Mouse (Mus musculus) small intestine, adult 2 months (tissue): ENCODE measurements around the gene Wt1. TPM values are rescaled to one million over a fixed set of nuclear protein-coding genes. Genes with fewer than 3 reads are reported as not detected.

Experiments
- H3K27ac ChIP-seq: fragments of 200-500 bp; 2 replicates; pipeline ENCODE4 v1.5.1; 2012; ENCODE audit warnings: low read depth, low read length, control low read depth, inconsistent platforms; ENCODE audit not compliant: insufficient read depth
- H3K27me3 ChIP-seq: fragments of 200-500 bp; 2 replicates; pipeline ENCODE4 v1.6.1; 2012; ENCODE audit warnings: mild to moderate bottlenecking, moderate library complexity, low read length, inconsistent platforms; ENCODE audit not compliant: control insufficient read depth, insufficient read depth
- H3K36me3 ChIP-seq: fragments of 200-500 bp; 2 replicates; pipeline ENCODE4 v1.6.1; 2012; ENCODE audit warnings: mild to moderate bottlenecking, low read length, control low read depth, inconsistent platforms; ENCODE audit not compliant: control insufficient read depth, insufficient read depth
- H3K4me1 ChIP-seq: fragments of 200-500 bp; 2 replicates; pipeline ENCODE4 v1.6.1; 2012; ENCODE audit warnings: low read length, inconsistent platforms, mixed read lengths; ENCODE audit not compliant: control insufficient read depth, insufficient read depth, insufficient read length
- H3K4me3 ChIP-seq: fragments of 200-500 bp; 2 replicates; pipeline ENCODE4 v1.5.1; 2012; ENCODE audit warnings: low read depth, mild to moderate bottlenecking, control low read depth, inconsistent platforms, low read length, moderate library complexity
- CTCF ChIP-seq: fragments of 200-500 bp; IDR thresholded peaks from 2 replicates; pipeline ENCODE4 v1.5.1; 2012; ENCODE audit warnings: low read depth, mild to moderate bottlenecking, control low read depth, inconsistent platforms, low read length, moderate library complexity, mixed read lengths; ENCODE audit not compliant: insufficient replicate concordance, insufficient read length; ENCODE audit errors: extremely low read depth
- POLR2A ChIP-seq: fragments of 200-500 bp; IDR thresholded peaks from 2 replicates; pipeline ENCODE4 v1.6.1; 2012; ENCODE audit warnings: low read depth, mild to moderate bottlenecking, control low read depth, inconsistent platforms, low read length, moderate library complexity
- WGBS: fragments of 180-500 bp; shearing (Covaris S2); methylation state at CpG from one replicate; pipeline ENCODE4 v1.1.7; 2018; 5-methylcytosine and 5-hydroxymethylcytosine counted together
- polyA plus RNA-seq: library from polyadenylated mRNA; depleted of rRNA; stranded (reverse); fragments of >200 nt; gene quantifications from 2 replicates; pipeline ENCODE4 v1.2.3, GENCODE M21; 2012

Gene Wt1
- polyA plus RNA-seq, 1 experiment = 0.48 TPM

DNA sequence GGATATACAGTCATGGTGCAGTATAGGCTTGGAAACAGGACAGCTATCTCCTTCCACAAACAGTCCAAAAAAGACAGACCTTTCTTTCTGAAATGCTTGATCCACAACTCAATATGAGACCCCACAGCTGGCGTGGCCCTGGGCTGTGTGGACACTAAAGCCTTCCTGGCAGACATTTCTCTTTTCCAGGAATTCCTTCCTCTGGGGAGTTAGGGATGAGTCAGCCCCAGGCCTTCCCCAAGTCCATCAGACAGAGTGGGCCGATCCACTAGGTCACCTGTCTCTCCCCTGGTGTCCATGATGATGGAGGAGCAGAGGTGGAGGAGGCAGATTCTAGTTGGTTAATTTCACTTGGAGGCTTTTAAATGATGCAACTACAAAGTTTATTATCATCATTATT is 34.6 kb downstream of the Wt1 start:
- Histone ChIP-seq H3K4me3 (no peak overlapping the region), H3K4me1 (no peaks in the 10 kb centered on the region), H3K27me3 (no peaks in the 10 kb centered on the region), H3K36me3 (no peaks in the 10 kb centered on the region), H3K27ac (no peak overlapping the region)
- TF ChIP-seq CTCF = no peak
- no peak for TF ChIP-seq POLR2A
- 71% methylated on average over 2 of the region's 2 CpGs for WGBS

- no peak overlapping the region for H3K27ac ChIP-seq
- H3K36me3 ChIP-seq = no peaks in the 10 kb centered on the region
- H3K4me1 ChIP-seq = no peaks in the 10 kb centered on the region
- no peak overlapping the region for H3K4me3 ChIP-seq
- 16% methylated on average over 4 of the region's 4 CpGs for WGBS
- TF ChIP-seq CTCF (no peak), POLR2A (no peak)
- no peaks in the 10 kb centered on the region for H3K27me3 ChIP-seq
Measured at GRCm38 (mm10) chr2:105162763-105163162, 36.4 kb downstream of the Wt1 start.

DNA sequence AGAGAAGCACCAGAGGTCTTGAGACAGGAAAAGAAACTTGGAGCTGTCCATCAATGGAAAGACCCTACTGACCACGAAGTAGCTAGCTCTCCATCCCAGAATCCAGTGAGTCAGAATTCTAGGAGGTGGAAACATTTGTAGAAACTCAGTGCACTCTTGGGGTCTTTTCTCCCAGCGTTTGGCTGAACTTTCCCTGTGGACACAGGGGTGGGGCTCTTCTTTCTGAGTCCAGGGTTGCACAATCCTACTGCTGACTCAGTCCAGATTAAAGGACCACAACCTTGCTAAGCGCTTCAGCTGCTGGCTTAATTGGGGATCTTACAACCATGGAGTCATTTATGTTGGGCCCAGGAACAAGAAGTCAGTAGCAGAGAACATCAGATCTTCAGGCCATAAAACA is 41.8 kb downstream of the Wt1 start:
- Histone ChIP-seq H3K4me3 (no peak overlapping the region), H3K36me3 (no peaks in the 10 kb centered on the region), H3K27ac (no peak overlapping the region), H3K4me1 (no peaks in the 10 kb centered on the region), H3K27me3 (no peaks in the 10 kb centered on the region)
- 50% methylated on average over 3 of the region's 3 CpGs for WGBS
- no peak for TF ChIP-seq POLR2A
- no peak for TF ChIP-seq CTCF

DNA sequence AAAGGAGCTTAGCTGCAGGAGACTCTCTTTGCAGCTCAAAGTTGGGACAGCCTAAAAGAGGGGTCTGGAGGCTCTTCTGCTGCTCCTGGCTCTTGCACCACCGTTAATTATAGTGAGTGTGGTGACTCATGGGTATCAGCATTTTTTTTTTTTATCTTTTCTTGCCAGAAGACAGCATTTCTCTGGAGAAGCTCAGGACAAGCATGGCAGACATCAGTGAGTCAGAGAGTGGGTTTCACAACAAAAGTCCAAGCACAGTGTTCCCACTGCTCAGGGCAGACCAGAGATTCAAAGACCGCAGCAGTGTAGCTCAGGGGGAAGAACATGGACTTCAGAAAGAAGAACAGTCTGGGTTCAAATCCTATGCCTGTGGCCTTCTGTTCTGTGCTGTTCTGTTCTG is 47.9 kb downstream of the Wt1 start:
- WGBS = 63% methylated on average over 2 of the region's 2 CpGs
- Histone ChIP-seq H3K4me1 (no peaks in the 10 kb centered on the region), H3K4me3 (no peak overlapping the region), H3K36me3 (no peaks in the 10 kb centered on the region), H3K27me3 (no peaks in the 10 kb centered on the region), H3K27ac (no peak overlapping the region)
- TF ChIP-seq CTCF (no peak), POLR2A (no peak)

DNA sequence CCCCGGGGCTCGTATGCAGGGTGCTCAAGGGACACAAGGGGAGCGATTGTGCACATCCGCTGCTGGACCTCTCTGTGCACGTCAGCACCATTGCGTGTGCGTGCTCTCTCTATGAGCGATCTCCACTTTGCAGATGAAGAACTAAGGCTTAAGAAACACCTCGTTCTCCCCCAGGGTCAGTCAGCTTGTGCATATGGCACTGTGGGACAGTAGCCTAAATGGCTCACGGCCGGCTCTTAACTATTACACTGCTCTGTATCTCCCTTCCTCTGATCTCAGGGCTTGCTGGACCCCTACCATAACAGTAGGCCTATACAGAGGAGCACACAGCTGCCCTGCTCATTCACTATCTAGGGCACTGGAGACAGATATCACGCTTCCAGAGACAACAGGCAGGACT is 52.5 kb downstream of the Wt1 start:
- Histone ChIP-seq H3K36me3 (no peaks in the 10 kb centered on the region), H3K27me3 (no peaks in the 10 kb centered on the region), H3K4me3 (no peak overlapping the region), H3K27ac (no peak overlapping the region), H3K4me1 (no peaks in the 10 kb centered on the region)
- TF ChIP-seq CTCF (no peak), POLR2A (no peak)
- 91% methylated on average over 12 of the region's 12 CpGs for whole genome bisulfite sequencing

DNA sequence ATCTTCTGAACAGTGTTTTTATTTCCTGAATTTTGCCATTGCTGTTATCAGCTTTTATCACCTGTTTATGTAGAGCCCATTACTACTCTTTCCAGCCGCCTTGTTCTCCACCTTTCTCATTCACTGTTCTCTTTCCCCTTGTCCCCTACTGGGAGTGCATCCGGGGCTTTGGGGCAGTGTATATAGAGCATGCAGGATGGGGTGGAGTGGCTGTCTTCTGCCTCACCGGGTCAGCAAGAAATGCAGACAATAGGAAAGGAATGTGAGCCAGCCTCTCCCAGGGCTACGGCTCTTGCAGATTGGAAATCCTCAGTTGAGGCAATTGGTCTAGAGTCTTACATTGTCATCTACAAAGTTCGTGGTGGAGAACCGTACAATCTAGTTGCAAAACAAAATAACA is 56.2 kb downstream of the Wt1 start:
- 32% methylated on average over 6 of the region's 6 CpGs for WGBS

GRCm38 (mm10) chr2:105185140-105185539 is 58.8 kb downstream of the Wt1 start:
- Histone ChIP-seq H3K27me3 (no peaks in the 10 kb centered on the region), H3K36me3 (no peaks in the 10 kb centered on the region), H3K27ac (no peak overlapping the region), H3K4me1 (no peaks in the 10 kb centered on the region), H3K4me3 (no peak overlapping the region)
- WGBS = 80% methylated on average over 3 of the region's 3 CpGs
- TF ChIP-seq CTCF = no peak
- TF ChIP-seq POLR2A = no peak

More for the DNA sequence above, 56.2 kb downstream of the Wt1 start:
- Histone ChIP-seq H3K27me3 (no peaks in the 10 kb centered on the region), H3K36me3 (no peaks in the 10 kb centered on the region), H3K4me1 (no peaks in the 10 kb centered on the region), H3K4me3 (no peak overlapping the region), H3K27ac (no peak overlapping the region)
- no peak for TF ChIP-seq POLR2A
- TF ChIP-seq CTCF = no peak
